Mouse (Mus musculus) C2C12 (cell line): ENCODE results near the gene P3h2. TPM values are rescaled to one million over a fixed set of nuclear protein-coding genes. Genes with fewer than 3 reads are reported as not detected.

ENCODE experiments used
- H3K27me3 ChIP-seq: one replicate; pipeline ENCODE4 v1.6.1; 2011; ENCODE audit not compliant: control insufficient read depth, insufficient read depth, insufficient read length
- H3K36me3 ChIP-seq: one replicate; pipeline ENCODE4 v1.6.1; 2011; ENCODE audit not compliant: control insufficient read depth, insufficient read depth
- H3K4me3 ChIP-seq: one replicate; pipeline ENCODE4 v1.5.1; 2011; ENCODE audit warnings: mild to moderate bottlenecking, control low read depth; ENCODE audit not compliant: poor library complexity, insufficient read depth, severe bottlenecking
- H3K79me2 ChIP-seq: one replicate; pipeline ENCODE4 v1.6.1; 2011; ENCODE audit not compliant: control insufficient read depth, insufficient read depth
- H3K79me3 ChIP-seq: one replicate; pipeline ENCODE4 v1.6.1; 2011; ENCODE audit warnings: low read depth, control low read depth
- H3ac ChIP-seq: one replicate; pipeline ENCODE3; 2011; ENCODE audit warnings: low read depth; ENCODE audit not compliant: control insufficient read depth, insufficient read length
- CEBPB ChIP-seq: IDR thresholded peaks from one replicate; pipeline ENCODE4 v1.6.1; 2011; ENCODE audit warnings: low read depth, mild to moderate bottlenecking, control low read depth, moderate library complexity
- CTCF ChIP-seq: IDR thresholded peaks from one replicate; pipeline ENCODE4 v1.5.1; 2011; ENCODE audit not compliant: control insufficient read depth, insufficient read depth, insufficient read length
- FOSL1 ChIP-seq: IDR thresholded peaks from one replicate; pipeline ENCODE4 v1.8.0; 2011; ENCODE audit warnings: mild to moderate bottlenecking, low read length; ENCODE audit not compliant: poor library complexity, insufficient read depth, severe bottlenecking
- MAX ChIP-seq: IDR thresholded peaks from one replicate; pipeline ENCODE4 v1.6.1; 2011; ENCODE audit warnings: mild to moderate bottlenecking, control low read depth
- MYOD1 ChIP-seq: IDR thresholded peaks from one replicate; pipeline ENCODE4 v1.6.1; 2011; ENCODE audit warnings: low read depth; ENCODE audit not compliant: control insufficient read depth, insufficient read length
- MYOG ChIP-seq: IDR thresholded peaks from one replicate; pipeline ENCODE4 v1.6.1; 2011; ENCODE audit not compliant: control insufficient read depth, insufficient read length; ENCODE audit errors: extremely low read depth
- USF1 ChIP-seq: IDR thresholded peaks from one replicate; pipeline ENCODE4 v1.6.1; 2011; ENCODE audit warnings: low read depth, mild to moderate bottlenecking, control low read depth, moderate library complexity
- polyA plus RNA-seq: library from polyadenylated mRNA; unstranded; fragments of >200 nt; fragmentation: generic; extraction: Trizol; gene quantifications from one replicate; pipeline ENCODE4 v1.2.1, GENCODE M21; 2012; ENCODE audit warnings: missing spikeins

Gene P3h2
- polyA plus RNA-seq, 1 experiment: 1.1 TPM

DNA sequence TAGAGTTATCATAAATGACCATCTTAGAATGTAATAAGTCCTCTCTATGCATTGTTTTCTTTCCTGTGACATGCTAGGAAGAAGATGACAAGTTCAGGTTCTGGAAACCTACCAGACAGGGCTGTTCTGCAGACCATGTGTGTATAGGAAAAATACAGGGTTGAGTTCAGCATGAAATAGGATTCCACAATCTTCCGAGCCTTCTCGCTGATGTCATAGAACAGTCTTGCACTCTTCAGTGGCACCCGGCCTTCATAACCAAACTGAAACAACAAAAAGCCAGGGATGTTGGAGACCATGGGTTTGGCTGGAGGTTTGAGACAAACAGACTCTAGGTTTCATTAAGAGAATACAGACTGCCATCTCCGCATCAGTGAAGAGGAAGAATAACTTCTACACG, 134.9 kb downstream of the P3h2 start:
- no peak for TF ChIP-seq USF1
- no peak for TF ChIP-seq MYOD1
- TF ChIP-seq CEBPB: no peak
- no peak for TF ChIP-seq CTCF
- TF ChIP-seq FOSL1: no peak
- TF ChIP-seq MAX: no peak
- no peak for TF ChIP-seq MYOG
- no peaks in the 10 kb centered on the region for H3K79me2 ChIP-seq
- H3ac ChIP-seq: no peak overlapping the region
- no peaks in the 10 kb centered on the region for H3K27me3 ChIP-seq
- no peak overlapping the region for H3K4me3 ChIP-seq
- H3K36me3 ChIP-seq: no peaks in the 10 kb centered on the region
- no peaks in the 10 kb centered on the region for H3K79me3 ChIP-seq

DNA sequence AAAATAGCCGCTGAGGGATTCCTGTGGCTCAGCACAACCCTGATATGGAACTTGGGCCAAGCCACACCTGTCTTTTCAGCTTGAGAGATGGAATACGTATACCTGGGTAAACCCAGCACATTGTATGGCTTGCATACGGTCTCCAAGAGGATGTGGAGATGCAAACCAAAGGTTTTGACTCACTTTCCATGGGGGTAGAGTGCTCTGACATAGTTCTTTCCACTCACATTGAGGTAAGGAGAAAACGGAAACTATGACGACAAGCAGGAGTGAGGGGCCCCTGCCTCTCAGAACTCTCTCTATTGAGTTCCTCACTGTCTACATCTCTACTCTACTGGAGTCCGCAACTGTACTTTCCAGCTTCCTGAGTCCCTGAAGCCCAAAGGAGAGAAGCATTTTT, 135.4 kb downstream of the P3h2 start:
- Histone ChIP-seq H3K27me3 (no peaks in the 10 kb centered on the region), H3K79me2 (no peaks in the 10 kb centered on the region), H3K79me3 (no peaks in the 10 kb centered on the region), H3ac (no peak overlapping the region), H3K4me3 (no peak overlapping the region), H3K36me3 (no peaks in the 10 kb centered on the region)
- no peak for TF ChIP-seq MYOG
- no peak for TF ChIP-seq FOSL1
- TF ChIP-seq MAX: no peak
- no peak for TF ChIP-seq CTCF
- no peak for TF ChIP-seq MYOD1
- no peak for TF ChIP-seq USF1
- TF ChIP-seq CEBPB: no peak

GRCm38 (mm10) chr16:25967297-25967696, 138.3 kb downstream of the P3h2 start:
- Histone ChIP-seq H3K27me3 (no peaks in the 10 kb centered on the region), H3K79me3 (no peaks in the 10 kb centered on the region)

GRCm38 (mm10) chr16:25963856-25964255, 141.7 kb downstream of the P3h2 start:
- Histone ChIP-seq H3K4me3 (no peak overlapping the region), H3K79me2 (no peaks in the 10 kb centered on the region), H3ac (no peak overlapping the region), H3K27me3 (no peaks in the 10 kb centered on the region), H3K36me3 (no peaks in the 10 kb centered on the region), H3K79me3 (no peaks in the 10 kb centered on the region)
- no peak for TF ChIP-seq MYOD1
- no peak for TF ChIP-seq CTCF
- no peak for TF ChIP-seq USF1
- no peak for TF ChIP-seq MAX
- TF ChIP-seq CEBPB: no peak
- no peak for TF ChIP-seq FOSL1
- no peak for TF ChIP-seq MYOG

More at GRCm38 (mm10) chr16:25967297-25967696, 138.3 kb downstream of the P3h2 start:
- Histone ChIP-seq H3K79me2 (no peaks in the 10 kb centered on the region), H3K4me3 (no peak overlapping the region), H3ac (no peak overlapping the region), H3K36me3 (no peaks in the 10 kb centered on the region)
- TF ChIP-seq MAX (no peak), CTCF (peak; percentile 19), CEBPB (no peak), USF1 (no peak), MYOG (no peak), MYOD1 (no peak), FOSL1 (no peak)

- Histone ChIP-seq H3ac (no peak overlapping the region), H3K79me2 (no peaks in the 10 kb centered on the region), H3K4me3 (no peak overlapping the region), H3K79me3 (no peaks in the 10 kb centered on the region), H3K27me3 (no peaks in the 10 kb centered on the region), H3K36me3 (no peaks in the 10 kb centered on the region)
- TF ChIP-seq FOSL1: no peak
- TF ChIP-seq USF1: no peak
- no peak for TF ChIP-seq MYOD1
- no peak for TF ChIP-seq MYOG
- TF ChIP-seq MAX: no peak
Measured at GRCm38 (mm10) chr16:25960345-25960744, 145.2 kb downstream of the P3h2 start.

GRCm38 (mm10) chr16:25959929-25960328, 145.7 kb downstream of the P3h2 start:
- no peaks in the 10 kb centered on the region for H3K79me2 ChIP-seq
- no peaks in the 10 kb centered on the region for H3K27me3 ChIP-seq
- no peak overlapping the region for H3ac ChIP-seq
- no peak overlapping the region for H3K4me3 ChIP-seq
- no peak for TF ChIP-seq MYOD1
- no peak for TF ChIP-seq USF1
- TF ChIP-seq MYOG: no peak
- no peak for TF ChIP-seq MAX
- no peak for TF ChIP-seq CTCF
- H3K79me3 ChIP-seq: no peaks in the 10 kb centered on the region
- H3K36me3 ChIP-seq: no peaks in the 10 kb centered on the region

- H3ac ChIP-seq: no peak overlapping the region
- H3K36me3 ChIP-seq: no peaks in the 10 kb centered on the region
- no peak for TF ChIP-seq USF1
- no peak for TF ChIP-seq CTCF
- no peak for TF ChIP-seq MAX
- no peak for TF ChIP-seq MYOD1
- no peak for TF ChIP-seq CEBPB
- no peak for TF ChIP-seq MYOG
- no peak for TF ChIP-seq FOSL1
- no peaks in the 10 kb centered on the region for H3K79me2 ChIP-seq
- no peak overlapping the region for H3K4me3 ChIP-seq
- H3K27me3 ChIP-seq: no peaks in the 10 kb centered on the region
- H3K79me3 ChIP-seq: no peaks in the 10 kb centered on the region
Measured at GRCm38 (mm10) chr16:25958650-25959238, 146.8 kb downstream of the P3h2 start.
